Mouse (Mus musculus) CH12.LX (cell line): ENCODE measurements at regions not wholly inside any gene's neighbourhood (a gene's known extent, or its start where the extent isn't known, plus 50 kb on each side); places are given as distances from the start of the nearest gene placed in this dataset.

Experiments
- MYC ChIP-seq: IDR thresholded peaks from 2 replicates; pipeline ENCODE4 v1.6.1; 2011; ENCODE audit warnings: low read depth, mild to moderate bottlenecking, improper control_type of control experiment, low read length
- POLR2A ChIP-seq: IDR thresholded peaks from 2 replicates; pipeline ENCODE4 v1.6.1; 2011; ENCODE audit warnings: low read depth, mild to moderate bottlenecking, improper control_type of control experiment, low read length
- USF1 ChIP-seq: IDR thresholded peaks from 2 replicates; pipeline ENCODE4 v1.6.1; 2014; ENCODE audit warnings: low read depth, mild to moderate bottlenecking, inconsistent platforms, low read length, improper control_type of control experiment
- ZC3H11A ChIP-seq: IDR thresholded peaks from 2 replicates; pipeline ENCODE4 v1.6.1; 2012; ENCODE audit warnings: low read depth, mild to moderate bottlenecking, inconsistent platforms, low read length, improper control_type of control experiment

DNA sequence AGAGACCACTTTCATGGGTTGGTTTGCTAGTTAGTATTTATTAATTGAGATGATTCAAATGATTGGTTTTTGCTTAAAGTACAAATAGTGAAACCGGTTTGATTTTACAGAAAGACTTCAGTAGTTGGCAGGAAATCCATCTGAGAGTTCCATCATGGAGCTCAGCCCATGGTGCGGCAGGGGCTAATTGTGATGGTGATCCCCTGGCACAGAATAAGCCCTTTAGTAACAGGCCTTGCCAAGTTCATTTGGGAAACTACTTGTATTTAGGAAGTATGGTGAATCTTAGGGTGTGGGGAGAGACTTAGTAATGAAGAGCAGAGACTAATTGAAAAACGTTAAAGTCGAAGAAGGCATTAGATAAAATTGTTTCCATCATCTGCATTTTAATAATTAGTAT is 63.5 kb upstream of the Adgrb3 start:
- no peak for TF ChIP-seq ZC3H11A
- TF ChIP-seq USF1: no peak
- no peak for TF ChIP-seq POLR2A
- no peak for TF ChIP-seq MYC
